Mouse (Mus musculus): ENCODE results near the gene Lsm12.

Gene Lsm12

DNA sequence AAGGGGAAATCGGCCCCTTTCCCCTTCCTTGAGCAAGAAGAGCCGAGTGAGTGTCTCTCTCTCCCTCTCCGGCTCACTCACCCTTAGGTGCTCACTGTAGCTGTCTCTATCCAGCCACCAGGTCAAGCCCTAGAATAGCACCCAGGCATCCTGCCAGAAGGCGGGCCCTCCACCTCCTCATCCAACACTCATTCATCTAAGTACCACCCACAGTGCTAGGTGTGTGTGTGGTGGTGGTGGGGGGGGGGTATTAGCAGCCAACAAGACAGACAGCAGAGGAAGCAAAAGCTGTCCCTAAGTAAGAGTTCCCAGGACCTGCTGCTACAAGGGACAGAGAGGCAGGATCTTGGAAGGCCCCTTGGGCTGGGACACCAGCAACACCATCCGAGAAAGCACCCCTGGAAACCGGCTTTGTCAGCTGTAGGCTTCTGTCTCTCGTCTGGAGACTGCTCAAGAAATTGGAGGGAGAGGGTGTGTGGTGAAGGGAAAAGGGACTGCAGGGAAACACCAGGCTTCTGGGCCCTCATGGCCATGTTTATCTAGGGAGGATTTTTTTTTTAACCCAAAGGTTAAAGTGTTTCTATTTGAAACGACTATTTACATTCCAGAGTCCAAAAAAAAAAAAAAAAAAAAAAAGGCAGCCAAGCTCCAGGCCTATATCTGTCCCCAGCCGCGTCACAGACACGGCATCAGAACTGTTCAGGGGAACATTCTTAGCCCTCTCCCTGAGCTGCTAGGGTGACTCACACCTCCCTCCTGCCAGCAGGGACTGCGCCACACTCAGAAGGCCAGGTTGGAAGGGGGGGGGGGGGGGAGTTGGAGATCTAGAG is 31.2 kb upstream of the Lsm12 start:
- peak; percentile 80 for DNase-seq

DNA sequence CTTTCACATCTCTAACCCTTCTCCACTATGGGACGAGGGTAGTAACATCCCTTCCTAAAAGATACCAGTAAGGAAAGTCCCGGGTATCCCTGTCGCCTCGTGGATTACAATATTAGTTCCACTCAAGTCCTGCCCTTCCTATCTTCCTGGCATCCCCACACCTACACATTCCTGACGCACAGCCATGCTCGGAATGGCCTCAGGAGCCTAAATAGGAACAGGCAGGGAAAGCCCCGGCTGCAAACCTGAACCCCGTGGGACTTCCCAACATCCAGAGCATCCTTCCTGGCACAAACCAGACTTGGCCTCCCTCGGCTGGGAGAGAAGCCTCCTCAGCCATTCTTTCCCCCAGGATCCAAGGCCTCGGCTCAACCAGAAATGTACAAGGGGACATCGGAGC is 30.4 kb upstream of the Lsm12 start:
- DNase-seq, result no peak

DNA sequence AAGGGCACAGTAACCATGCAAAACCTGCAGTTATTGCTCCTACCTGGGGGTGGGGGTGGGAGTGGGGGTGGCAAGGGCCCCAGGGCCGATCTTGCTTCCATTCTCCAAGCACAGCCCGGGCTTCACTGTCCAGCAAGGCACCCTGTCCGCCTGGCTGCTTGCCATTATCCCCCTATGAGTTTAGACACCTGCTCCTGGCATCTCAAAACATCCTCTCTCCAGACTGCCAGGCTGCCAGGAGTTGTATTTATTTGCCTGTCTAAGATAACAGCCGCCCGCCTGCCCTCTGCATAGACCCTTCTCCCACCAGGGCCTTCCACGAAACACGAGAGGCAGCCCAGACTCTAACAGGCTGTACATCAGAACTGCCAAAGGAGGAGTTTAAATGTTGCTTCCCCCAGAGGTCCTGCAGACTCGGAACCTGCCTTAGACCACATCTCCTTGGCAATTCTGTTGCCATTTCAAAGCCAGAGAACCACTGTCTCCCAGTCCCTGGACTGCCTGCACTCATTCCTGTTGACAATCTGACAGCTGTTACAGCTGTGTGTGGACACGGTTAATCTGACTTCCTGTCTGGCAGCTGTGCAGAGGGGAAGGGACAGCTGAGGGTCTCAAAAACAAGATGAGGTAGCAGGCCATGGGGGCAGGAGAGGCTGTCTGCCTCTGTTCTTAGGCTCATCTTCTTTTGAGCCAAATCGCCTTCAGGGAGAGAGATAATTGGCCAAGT is 29.5 kb upstream of the Lsm12 start:
- DNase-seq, result no peak

DNA sequence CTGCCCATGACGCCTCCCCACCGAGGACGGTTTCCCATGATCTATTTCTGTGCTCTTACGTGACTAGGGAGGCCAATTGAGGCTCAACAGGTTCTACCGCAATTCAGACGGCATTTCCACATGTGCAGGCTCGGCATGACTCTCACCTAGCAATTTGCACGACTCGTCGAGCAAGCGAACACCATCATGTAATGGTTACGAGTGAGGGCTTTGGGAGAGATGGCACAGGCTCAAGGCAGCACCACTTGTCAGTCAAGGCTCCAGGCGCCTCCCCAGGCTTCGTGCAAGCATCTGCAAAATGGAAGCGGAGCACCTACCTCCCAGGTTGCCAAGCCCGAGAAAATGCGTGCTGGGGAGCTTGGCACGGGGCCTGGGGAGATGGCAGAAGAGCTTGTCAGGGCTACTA is 26.8 kb upstream of the Lsm12 start:
- no peak for DNase-seq

DNA sequence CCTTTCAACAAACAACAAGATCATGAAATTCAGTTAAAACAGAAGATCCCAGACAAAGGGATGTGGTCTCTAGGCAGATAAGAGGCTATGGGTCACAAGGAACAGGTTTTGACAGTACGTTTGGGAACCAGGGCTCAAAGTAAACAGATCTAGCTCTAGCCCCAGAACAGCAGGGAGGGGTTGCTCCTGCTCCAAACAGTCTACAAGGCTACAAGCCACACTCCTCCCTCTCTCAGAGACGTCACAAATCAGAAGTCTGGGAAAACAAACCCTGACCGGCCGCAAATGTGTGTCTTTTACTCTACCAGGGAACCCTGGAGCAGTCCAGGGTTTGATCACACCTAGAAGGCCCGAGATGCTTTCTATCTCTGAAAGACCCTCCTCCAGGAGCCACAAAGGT is 25.9 kb upstream of the Lsm12 start:
- DNase-seq, result no peak

DNA sequence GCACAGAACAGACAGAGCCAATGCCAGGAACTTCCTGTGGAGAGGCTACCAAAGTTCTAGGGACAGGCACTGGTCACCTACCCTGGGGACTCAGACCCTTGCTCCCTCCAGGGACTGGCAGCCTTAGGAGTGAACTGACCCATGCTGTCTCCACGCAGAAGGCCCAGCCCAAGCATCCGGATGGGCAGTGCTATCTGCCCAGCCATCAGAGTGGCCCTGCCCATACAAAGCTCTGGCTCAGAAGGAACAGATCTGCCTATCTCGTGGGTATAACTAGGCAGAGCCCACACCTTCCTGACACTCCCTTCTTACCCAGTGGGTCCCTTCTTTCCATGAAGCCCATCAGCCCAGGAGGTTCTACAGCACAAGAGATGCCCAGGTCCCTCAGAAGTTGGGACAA is 25.1 kb upstream of the Lsm12 start:
- DNase-seq, result no peak

DNA sequence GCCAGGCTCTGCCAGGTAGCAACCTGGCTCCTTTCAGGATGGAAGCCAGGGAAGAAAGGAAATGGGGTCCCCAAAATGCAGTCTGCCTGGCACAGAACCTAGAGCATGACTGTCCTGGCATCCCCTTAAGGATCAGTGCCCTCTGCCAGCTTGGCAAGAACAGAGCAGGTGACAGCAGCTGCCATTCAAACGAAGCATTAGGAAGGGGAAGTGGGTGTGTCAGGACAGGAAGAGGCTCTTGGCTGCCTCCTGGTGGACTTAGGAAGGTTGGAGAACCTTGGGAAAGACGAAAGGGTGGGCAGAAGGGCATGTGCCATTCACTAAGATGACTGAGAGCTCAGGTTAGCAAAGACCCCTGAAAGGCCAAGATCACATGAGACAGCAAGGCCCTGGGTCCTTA is 24.6 kb upstream of the Lsm12 start:
- no peak for DNase-seq

DNA sequence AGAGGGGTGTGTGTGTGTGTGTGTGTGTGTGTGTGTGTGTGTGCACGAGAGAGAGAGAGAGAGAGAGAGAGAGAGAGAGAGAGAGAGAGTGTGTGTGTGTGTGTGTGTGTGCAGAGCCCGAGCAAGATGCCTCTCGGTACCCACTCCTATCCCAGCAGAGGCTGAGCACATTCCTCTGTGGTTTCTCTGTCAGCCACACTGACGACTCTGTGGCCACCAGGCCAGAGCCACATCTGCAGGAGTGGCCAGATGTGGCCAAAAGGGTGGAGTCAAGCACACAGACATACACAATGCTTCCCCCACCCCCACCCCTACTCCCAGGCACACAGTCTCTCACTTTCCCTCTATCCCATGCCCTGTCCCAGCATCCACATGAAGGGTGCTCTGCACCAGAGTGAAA is 23.8 kb upstream of the Lsm12 start:
- no peak for DNase-seq

DNA sequence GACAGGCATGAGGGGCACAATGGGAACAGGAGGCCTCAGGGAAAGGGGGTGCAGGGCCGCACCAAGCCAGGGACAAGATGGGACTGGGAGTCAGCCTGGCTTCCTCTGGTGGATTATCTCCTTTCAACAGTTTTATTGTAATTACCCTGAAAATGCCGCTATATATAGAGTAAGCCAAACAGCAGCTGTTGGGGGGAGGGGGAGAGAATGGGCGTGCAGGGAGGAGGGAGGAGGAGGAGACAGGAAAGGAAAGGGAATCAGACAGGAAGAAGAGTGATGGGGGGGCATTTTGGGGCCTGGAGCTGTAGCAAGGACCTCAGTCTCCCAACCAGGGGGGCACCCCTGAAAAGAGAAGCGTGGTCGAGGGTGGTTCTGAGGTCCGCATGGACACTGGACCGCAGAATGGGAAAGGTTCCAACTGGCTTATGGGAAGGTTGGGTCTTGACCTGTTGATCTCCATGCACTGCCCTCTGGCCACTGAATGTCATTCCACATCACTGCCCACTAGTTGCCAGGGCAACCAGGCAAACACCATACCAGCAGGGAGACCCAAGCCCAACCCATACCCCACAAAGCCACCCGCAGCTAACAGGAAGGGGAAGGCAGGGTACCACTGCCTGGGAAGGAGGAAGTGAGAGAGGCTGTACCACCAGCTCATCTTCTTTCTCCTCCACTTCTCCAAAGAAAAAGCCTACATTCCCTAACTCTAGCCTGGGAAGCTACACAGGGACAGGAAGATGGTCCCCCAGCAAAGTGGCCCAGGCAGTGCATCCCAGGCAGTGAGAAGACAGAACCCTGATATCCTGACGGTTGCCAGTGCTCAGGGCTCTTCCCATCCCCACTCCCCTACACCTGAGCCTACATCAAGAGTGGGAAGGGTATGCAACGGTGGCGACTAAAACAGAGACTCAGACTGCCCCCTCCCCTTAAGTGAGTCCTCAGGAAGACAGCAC is 23.0 kb upstream of the Lsm12 start:
- DNase-seq, result no peak

DNA sequence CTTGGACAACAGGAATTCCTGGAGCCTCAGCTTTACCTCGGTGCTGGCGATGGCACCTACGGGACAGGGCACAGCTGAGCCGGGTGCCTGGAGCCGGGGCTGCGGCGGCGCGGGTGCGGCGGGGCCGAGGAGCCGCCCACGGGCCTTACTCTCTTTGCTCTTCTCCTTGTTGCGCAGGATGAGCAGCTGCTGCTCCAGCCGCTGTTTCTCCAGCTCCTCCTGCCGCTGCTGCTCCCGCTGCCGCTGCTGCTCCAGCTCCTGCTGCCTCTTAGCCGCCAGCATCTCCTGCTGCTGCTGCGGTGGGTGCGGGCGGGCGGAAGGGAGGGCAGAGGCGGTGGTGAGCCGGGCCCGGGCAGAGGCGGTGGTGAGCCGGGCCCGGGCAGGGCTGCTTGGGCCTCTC is 21.4 kb upstream of the Lsm12 start:
- DNase-seq, result no peak

DNA sequence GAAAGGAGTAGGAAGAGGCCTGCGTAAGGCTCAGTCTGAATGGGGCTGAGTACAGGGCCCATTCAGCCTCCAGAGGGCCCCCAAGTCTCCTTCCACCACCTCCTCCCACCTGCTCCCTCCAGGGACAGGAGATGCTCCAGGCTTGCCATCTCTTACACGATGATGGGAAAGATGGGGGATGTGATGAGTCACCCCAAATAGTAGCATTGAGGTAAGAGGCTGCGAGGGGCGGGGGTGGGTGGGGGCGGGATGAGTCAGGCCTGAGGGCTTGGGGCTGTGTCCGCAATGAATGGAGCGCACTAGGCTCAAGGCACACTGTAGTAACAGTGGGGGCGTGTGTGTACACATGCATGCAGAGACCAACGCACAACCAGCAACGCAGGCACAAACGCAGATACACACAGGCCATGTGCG is 16.3 kb upstream of the Lsm12 start:
- no peak for DNase-seq

DNA sequence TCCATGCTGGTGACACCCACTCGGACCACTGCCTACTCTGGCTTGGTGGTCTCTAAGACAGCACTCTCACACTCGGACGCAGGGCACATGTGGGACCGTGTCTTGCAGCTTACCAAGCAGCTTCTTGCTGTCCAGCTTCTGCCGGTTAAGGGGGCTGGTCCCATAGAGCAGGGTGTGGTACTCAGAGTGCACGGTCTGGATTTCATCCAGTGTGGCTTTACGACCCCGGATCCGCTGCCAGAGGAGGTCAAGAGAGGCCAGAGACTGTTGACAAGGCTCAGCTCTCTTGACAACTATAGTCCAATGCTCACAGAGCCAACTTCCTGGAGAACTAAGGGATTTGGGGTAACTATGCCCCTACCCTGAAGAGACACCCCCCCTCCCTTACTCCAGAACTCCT is 14.8 kb upstream of the Lsm12 start:
- DNase-seq, result no peak

DNA sequence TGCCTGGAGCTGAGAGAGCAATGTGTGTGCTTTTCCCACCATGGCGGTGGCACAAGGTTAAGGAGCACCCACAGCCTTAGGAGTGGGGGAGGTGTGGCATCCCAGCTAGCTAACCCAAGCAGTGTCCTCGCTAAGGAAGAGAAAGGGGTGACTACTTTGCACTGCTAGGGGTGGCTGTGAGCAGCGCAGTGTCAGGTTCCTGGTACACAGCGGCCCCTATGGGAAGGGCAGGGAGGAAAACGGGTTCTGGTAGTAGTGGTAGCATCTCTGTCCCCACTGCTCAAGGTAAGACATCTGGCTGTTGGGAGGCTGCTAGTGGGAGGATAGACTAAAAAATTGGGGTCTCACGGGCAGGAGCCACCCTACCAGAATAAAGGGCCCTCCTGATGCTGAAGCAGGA is 13.1 kb upstream of the Lsm12 start:
- DNase-seq, result no peak

DNA sequence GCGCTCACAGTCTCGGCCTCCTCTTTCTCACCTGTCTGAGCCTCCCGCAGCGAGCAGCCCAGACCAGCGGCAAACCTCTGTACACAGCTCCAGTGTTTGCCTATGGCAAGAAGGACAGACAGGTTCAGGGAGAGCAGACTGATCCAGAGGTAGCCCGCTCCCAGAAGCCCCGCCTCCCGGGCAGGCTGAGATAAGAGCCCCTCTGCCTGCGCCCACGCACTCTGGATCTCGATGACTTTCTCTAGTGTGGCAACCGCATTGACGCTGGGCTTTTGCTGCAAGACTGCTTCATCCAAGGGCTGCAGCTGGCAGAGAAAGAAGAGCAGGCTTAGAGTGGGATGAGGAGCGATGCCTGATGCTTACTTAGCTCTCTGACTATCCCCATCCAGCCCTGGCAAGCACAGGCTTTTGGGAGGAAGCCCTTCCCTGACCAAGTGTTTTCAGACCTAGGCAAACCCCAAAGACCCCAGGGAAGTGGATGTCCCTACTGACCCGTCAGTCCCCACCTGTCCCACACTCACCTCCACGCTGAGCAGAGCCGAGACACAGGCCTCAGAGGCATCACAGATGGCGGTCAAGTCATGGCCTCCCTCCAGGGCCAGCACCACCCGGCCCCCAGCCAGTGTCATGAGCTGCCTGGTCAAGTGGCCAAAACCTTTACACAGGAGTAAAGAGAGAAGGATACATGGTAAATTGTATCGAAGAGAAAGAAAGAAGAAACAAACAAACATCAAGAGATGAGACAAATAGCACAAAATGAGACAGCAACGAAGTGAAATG is 11.1 kb upstream of the Lsm12 start:
- no peak for DNase-seq

DNA sequence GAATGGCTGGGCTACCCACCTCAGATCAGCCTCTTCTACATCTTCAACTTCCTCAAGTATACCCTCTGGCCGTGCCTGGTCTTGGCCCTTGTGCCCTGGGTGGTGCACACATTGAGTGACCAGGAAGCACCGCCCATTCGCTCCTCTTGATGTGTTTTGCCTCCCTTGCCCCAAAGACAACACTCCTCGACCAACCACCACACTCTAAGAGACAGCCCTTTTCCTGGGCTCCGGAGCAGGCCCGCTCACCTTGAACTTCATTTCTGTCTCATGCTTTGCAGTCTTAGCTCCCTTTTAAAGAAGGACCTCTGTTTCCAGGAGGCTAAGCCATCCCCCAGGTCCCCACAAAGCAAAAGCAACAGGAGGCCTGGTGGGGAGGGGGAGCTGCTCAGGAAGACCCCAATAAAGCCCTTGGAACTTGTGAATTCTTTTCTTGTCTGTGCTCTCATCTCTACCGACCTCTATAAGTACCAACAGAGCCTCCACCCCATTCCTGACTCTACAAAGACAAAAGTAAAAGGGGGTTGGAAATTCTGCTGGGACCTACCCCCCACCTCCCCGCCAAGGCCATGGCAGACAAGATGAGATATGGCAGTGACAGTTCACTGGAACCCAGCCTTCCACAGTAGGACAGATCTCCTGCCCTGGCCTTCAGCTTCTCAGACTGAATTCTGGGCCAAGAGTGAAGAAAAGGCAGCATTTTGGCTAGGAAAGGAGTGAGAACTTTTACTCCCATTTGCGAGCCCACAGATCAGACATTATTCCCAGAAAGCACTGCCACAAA is 8.8 kb upstream of the Lsm12 start:
- DNase-seq, result no peak

DNA sequence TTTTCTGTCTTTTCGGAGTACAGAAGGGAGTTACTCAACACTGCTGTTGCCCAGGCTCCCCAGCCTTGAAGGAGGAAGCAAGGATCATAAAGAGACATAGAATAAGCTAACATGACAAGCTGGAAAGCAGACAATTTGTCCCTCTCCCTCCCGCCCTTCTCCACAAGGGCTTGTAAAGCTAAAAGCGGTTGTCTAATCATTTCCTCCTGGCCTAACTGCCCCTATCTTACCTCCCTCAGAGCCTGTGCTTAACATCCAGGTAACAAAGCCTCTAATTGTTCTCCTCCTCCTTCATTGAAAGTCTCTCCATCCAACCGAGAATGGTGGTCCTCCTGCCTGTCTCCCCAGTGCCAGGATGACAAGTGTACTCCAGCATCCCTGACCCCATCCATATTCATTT is 5.8 kb upstream of the Lsm12 start:
- no peak for DNase-seq

DNA sequence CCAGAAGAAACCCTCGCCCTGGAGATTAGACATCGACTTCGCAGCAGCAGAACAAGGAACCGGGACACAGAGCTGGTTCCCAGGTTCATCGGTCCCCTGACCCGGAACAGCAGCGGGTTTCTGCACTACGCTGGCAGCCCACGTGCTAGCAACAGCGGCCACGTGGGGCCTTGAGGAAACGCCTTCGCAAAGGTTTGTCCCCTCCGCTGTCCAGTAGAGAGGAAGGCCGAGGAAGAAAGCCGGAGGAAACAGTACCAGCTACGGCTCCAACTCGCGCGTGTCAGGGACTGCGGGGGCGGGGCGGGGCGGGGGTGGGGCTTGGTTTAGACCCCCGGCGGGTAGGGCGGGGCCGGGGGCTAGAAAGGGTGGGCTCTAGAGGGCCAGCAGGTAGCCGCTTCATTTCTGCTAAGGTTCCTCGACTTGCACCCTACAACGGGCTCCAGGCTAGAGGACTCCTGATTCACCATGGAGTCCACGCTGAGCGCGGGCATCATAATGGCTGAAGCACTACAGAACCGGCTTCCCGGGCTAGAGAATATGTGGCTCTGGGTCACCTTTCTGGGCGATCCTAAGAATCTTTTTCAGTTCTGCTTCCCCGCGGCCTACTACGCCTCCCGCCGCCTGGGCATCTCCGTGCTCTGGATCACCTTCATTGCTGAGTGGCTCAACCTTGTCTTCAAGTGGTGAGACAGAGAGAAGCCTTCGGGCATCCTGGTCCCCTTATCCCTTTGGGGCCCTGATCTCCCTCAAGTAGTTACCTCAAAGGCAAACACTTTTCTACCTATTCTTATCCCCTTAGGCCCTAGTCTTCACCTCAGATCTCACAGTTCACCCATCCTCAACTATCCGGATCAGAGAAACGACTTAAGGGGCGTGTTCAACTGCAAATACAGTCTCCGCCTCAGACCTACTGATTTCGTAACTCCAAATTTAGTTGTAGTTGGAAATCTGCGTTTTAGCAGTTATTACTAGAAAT is 4.7 kb upstream of the Lsm12 start, which contains the start of gene G6pc3:
G6pc3 (plus strand) TSS at position 160 of the 976 bp plus-strand sequence.
- peak; percentile 89 for DNase-seq

DNA sequence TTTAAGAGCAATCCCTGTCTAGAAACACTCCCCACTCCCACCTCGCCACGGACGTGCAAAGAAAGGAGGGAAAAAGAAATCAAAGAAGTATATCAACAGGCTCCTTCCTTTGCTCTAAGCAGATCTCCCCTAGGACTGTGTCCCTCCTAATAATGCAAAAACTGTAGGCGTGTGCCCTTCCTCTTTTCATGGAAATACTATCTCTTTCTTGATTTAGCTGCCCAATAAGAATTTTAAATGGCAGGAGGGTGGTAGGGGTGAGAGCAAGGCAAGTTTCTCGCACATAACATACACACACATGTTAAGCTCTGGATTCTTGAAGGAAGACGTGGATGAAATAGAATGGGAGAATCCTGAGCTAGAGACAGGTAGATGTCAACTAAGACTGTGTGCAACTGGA is 3.9 kb upstream of the Lsm12 start:
- DNase-seq, result no peak

DNA sequence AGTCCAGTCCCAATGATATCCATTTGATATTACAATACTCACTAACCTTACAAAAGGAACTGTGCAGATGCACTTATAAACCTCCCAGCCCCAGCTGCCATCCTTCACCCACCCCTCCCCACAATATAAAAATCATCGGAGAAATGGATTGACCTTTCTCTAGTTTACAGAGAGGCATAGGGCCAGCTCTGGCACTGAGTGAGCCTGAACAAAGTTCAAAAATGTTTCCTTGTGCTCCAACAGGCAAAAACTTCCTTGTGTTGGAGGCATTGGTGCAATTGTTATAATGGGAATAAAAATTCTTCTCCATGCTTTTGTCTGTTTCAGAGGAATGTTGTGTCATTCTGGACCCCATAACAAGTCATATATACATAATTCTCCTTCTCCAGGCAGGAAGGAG is 1.1 kb upstream of the Lsm12 start:
- no peak for DNase-seq

DNA sequence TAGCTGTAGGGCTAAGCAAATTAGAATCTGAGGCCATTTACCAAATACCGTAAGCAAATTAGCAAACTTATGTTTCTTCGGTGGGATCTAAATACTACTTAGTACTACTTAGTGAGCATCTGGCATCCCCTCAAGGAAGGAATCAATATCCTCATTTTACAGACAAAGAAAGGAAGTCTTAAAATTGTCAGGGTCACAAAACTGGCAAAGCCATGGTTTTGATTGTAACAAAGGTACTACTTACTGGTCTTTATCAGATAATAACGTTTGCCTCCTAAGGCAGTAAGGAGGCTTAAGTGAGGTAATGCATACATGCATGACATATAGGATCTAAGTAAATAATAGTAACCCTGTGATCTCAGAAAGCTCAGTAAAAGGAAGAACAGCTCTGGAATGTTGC is 581 bp upstream of the Lsm12 start:
- no peak for DNase-seq
